8 mouse cellular contexts compared by ENCODE assay signal in genomic region chr13:92675897-92676584, GRCm38 (mm10).
DNase-seq lines count a peak whose midpoint lies in the region; ATAC-seq and TF ChIP-seq lines count a peak whose summit lies in the region.

No protein-coding gene starts in this region.

- no peak overlapping the region for H3K27ac ChIP-seq in hindbrain, embryonic 14.5 days
- no peak overlapping the region for H3K27ac ChIP-seq in hindbrain, embryonic 12.5 days
- H3K27ac ChIP-seq in gastrocnemius, adult 2 months: peak overlapping the region; percentile 35; the same call in 1 of the 2 replicates
- no peak overlapping the region for H3K27ac ChIP-seq in hindbrain, embryonic 16.5 days (ENCODE audit: low read depth, low read length)

- H3K4me2 ChIP-seq in hindbrain, embryonic 14.5 days (replicated peaks): no peak overlapping the region
- H3K4me2 ChIP-seq in hindbrain, embryonic 12.5 days (replicated peaks): no peak overlapping the region
- H3K4me2 ChIP-seq in hindbrain, embryonic 16.5 days (ENCODE audit: low read length): no peak overlapping the region

- intact Hi-C loops in gastrocnemius, adult 2 months (cut with DNase I): no loop called here

- no peak overlapping the region for H3K4me3 ChIP-seq in hindbrain, embryonic 14.5 days (replicated peaks; ENCODE audit: low read length)
- no peak overlapping the region for H3K4me3 ChIP-seq in hindbrain, embryonic 12.5 days
- peak overlapping the region; percentile 24; the same call in 1 of the 2 replicates for H3K4me3 ChIP-seq in gastrocnemius, adult 2 months
- H3K4me3 ChIP-seq in hindbrain, embryonic 16.5 days (ENCODE audit: low read length): no peak overlapping the region

- 81% methylated on average over 11 of the region's 11 CpGs for WGBS in hindbrain, embryonic 14.5 days
- WGBS in hindbrain, embryonic 12.5 days: 73% methylated on average over 11 of the region's 11 CpGs
- 77% methylated on average over 11 of the region's 11 CpGs for WGBS in hindbrain, embryonic 16.5 days

- 0 out of 2 replicates have a peak, but pooled peaks have one; percentile 19 for ATAC-seq in hindbrain, embryonic 14.5 days (ENCODE audit: low FRiP score)
- ATAC-seq in hindbrain, embryonic 12.5 days (ENCODE audit: low FRiP score): no peak
- peak; percentile 31; the same call in 1 of the 2 replicates for ATAC-seq in hindbrain, embryonic 16.5 days

- no peak for DNase-seq in hindbrain, embryonic 14.5 days (ENCODE audit: low spot score)
- peak; percentile 58 for DNase-seq in NIH3T3 (ENCODE audit: low read depth)
- DNase-seq in gastrocnemius, adult 2 months: peak; percentile 62
- peak; percentile 30 for DNase-seq in thymus, postnatal 25 days
- no peak for DNase-seq in right cerebral cortex, adult 18-20 months
- DNase-seq in left cerebral cortex, adult 9 months (ENCODE audit: low spot score in 2 of 2): no peak

- H3K9ac ChIP-seq in hindbrain, embryonic 14.5 days: no peak overlapping the region
- no peak overlapping the region for H3K9ac ChIP-seq in hindbrain, embryonic 12.5 days
- no peak overlapping the region for H3K9ac ChIP-seq in hindbrain, embryonic 16.5 days (ENCODE audit: low read depth, low read length)

- no peaks in the 10 kb centered on the region for H3K9me3 ChIP-seq in hindbrain, embryonic 14.5 days (ENCODE audit: control insufficient read depth, low read length)
- H3K9me3 ChIP-seq in hindbrain, embryonic 12.5 days (replicated peaks): no peaks in the 10 kb centered on the region
- no peaks in the 10 kb centered on the region for H3K9me3 ChIP-seq in hindbrain, embryonic 16.5 days (ENCODE audit: control insufficient read depth, low read length)

- peaks cover 10% of the 10 kb centered on the region for H3K4me1 ChIP-seq in hindbrain, embryonic 14.5 days (replicated peaks; ENCODE audit: control insufficient read depth, insufficient read depth, low read length)
- H3K4me1 ChIP-seq in hindbrain, embryonic 12.5 days: peaks cover 4% of the 10 kb centered on the region; the same call in 1 of the 2 replicates
- H3K4me1 ChIP-seq in hindbrain, embryonic 16.5 days (ENCODE audit: control insufficient read depth, insufficient read depth, low read depth, low read length): peaks cover 4% of the 10 kb centered on the region

- TF ChIP-seq CTCF in gastrocnemius, adult 2 months (IDR thresholded peaks at IDR 0.05): no peak

- H3K27me3 ChIP-seq in hindbrain, embryonic 14.5 days (ENCODE audit: control insufficient read depth, insufficient read depth, low read length): no peaks in the 10 kb centered on the region
- H3K27me3 ChIP-seq in hindbrain, embryonic 12.5 days: no peaks in the 10 kb centered on the region
- H3K27me3 ChIP-seq in hindbrain, embryonic 16.5 days (replicated peaks; ENCODE audit: control insufficient read depth, insufficient read depth, low read length): no peaks in the 10 kb centered on the region

- no peaks in the 10 kb centered on the region for H3K36me3 ChIP-seq in hindbrain, embryonic 14.5 days (replicated peaks; ENCODE audit: control insufficient read depth, insufficient read depth)
- no peaks in the 10 kb centered on the region for H3K36me3 ChIP-seq in hindbrain, embryonic 12.5 days
- no peaks in the 10 kb centered on the region for H3K36me3 ChIP-seq in hindbrain, embryonic 16.5 days (ENCODE audit: control insufficient read depth, insufficient read depth, low read length)

Comparison
In these comparisons a context has a peak if more than half of its experiments do, and no peak if none do; other contexts are left out.
1. DNase-seq: peak in NIH3T3 (single experiment), gastrocnemius, adult 2 months (single experiment) and thymus, postnatal 25 days (single experiment); none in hindbrain, embryonic 14.5 days (single experiment), right cerebral cortex, adult 18-20 months (single experiment) and left cerebral cortex, adult 9 months (0 of 2).